Mouse (Mus musculus) myocyte (in vitro differentiated cells): ENCODE results near the gene Dnah6.

ENCODE experiments used
- CEBPB ChIP-seq: IDR thresholded peaks from 2 replicates; pipeline ENCODE4 v1.6.1; 2011; ENCODE audit warnings: mild to moderate bottlenecking, moderate library complexity; ENCODE audit not compliant: poor library complexity, insufficient read depth, severe bottlenecking
- E2F4 ChIP-seq: IDR thresholded peaks from one replicate; pipeline ENCODE4 v1.6.1; 2011; ENCODE audit warnings: mild to moderate bottlenecking, control low read depth, moderate library complexity; ENCODE audit not compliant: insufficient read depth
- MAX ChIP-seq: IDR thresholded peaks from one replicate; pipeline ENCODE4 v1.6.1; 2011; ENCODE audit warnings: low read depth, mild to moderate bottlenecking, control low read depth
- MYOD1 ChIP-seq, 3 experiments: IDR thresholded peaks; one replicate each; pipeline ENCODE4 v1.6.1; 2011; ENCODE audit warnings: control low read depth in 2 of 3, low read depth in 2 of 3, mild to moderate bottlenecking in 2 of 3, moderate library complexity in 1 of 3; ENCODE audit not compliant: insufficient read length in 2 of 3, control insufficient read depth in 1 of 3
- MYOG ChIP-seq, 3 experiments: IDR thresholded peaks; one replicate each; pipeline ENCODE4 v1.6.1; 2011; ENCODE audit warnings: control low read depth in 2 of 3, low read depth in 2 of 3, mild to moderate bottlenecking in 2 of 3; ENCODE audit not compliant: insufficient read length in 2 of 3, control insufficient read depth in 1 of 3, insufficient read depth in 1 of 3
- POLR2A ChIP-seq: IDR thresholded peaks from one replicate; pipeline ENCODE4 v1.6.1; 2011; ENCODE audit warnings: low read depth, mild to moderate bottlenecking, control low read depth, moderate library complexity; ENCODE audit not compliant: insufficient read length
- POLR2AphosphoS2 ChIP-seq: IDR thresholded peaks from one replicate; pipeline ENCODE4 v1.6.1; 2011; ENCODE audit warnings: low read depth, control low read depth; ENCODE audit not compliant: insufficient read length
- REST ChIP-seq: IDR thresholded peaks from one replicate; pipeline ENCODE4 v1.6.1; 2011; ENCODE audit warnings: mild to moderate bottlenecking, control low read depth, moderate library complexity; ENCODE audit not compliant: insufficient read depth, insufficient read length
- TCF3 ChIP-seq: IDR thresholded peaks from one replicate; pipeline ENCODE4 v1.6.1; 2011; ENCODE audit warnings: low read depth, control low read depth; ENCODE audit not compliant: insufficient read length
- USF1 ChIP-seq: IDR thresholded peaks from one replicate; pipeline ENCODE4 v1.6.1; 2011; ENCODE audit warnings: low read depth, mild to moderate bottlenecking, control low read depth, moderate library complexity

DNA sequence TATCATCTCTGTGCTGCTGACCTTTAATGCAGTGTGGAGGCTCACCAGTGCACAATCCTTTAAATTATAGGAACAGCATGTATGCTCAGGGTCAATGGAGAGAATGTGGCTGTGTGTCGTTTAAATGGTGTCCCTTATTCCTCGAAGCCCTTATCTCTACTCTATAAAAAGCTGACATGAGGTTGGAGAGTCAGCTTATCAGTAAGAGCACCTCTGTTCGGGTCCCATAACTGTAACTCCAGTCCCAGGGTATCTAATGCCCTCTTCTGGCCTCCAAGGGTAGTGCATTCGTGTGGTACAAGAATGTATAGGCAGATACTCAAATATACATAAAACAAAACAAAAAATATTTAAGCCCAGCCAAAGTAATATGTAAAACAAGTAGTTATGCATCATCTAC is 16.5 kb downstream of the Dnah6 start:
- TF ChIP-seq USF1, result no peak
- TF ChIP-seq POLR2A, result no peak
- TF ChIP-seq TCF3, result no peak
- no peak for TF ChIP-seq E2F4
- TF ChIP-seq MAX, result no peak
- TF ChIP-seq MYOG (IDR thresholded peaks at IDR 0.05; ENCODE audit: control insufficient read depth in 1 of 3, insufficient read depth in 1 of 3, insufficient read length in 2 of 3, low read depth in 2 of 3), result no peak
- no peak for TF ChIP-seq REST
- no peak for TF ChIP-seq CEBPB
- no peak for TF ChIP-seq MYOD1 (IDR thresholded peaks at IDR 0.05; ENCODE audit: control insufficient read depth in 1 of 3, insufficient read length in 2 of 3, low read depth in 2 of 3)
- no peak for TF ChIP-seq POLR2AphosphoS2
